Mouse (Mus musculus): ENCODE data around the gene Syne4. TPM values are rescaled to one million over a fixed set of nuclear protein-coding genes. Genes with fewer than 3 reads are reported as not detected.
A peak's percentile ranks its signal among the peaks of the same experiment; 100 is the strongest.

Syne4 gene
- polyA plus RNA-seq, 1 experiment from 2014 or later, result 9.3 TPM

- ATAC-seq (ENCODE audit: low FRiP score, low TSS enrichment) (peak; percentile 59), DNase-seq (peak; percentile 65)
- peak within 1 kb of the TSS; percentile 83 for H3K27ac ChIP-seq (replicated peaks; ENCODE audit: low read depth, low read length)
- peaks cover 12% of the 10 kb centered on the region; the same call in 1 of the 2 replicates for H3K4me1 ChIP-seq (ENCODE audit: control insufficient read depth, insufficient read depth, low read length)
- no peaks in the 10 kb centered on the region for H3K27me3 ChIP-seq (ENCODE audit: control insufficient read depth, insufficient read depth, low read length)
- no peaks in the 10 kb centered on the region; the same call in 1 of the 2 replicates for H3K36me3 ChIP-seq (ENCODE audit: control insufficient read depth, insufficient read depth, low read length)
- peak within 1 kb of the TSS; percentile 75 for H3K4me2 ChIP-seq (ENCODE audit: low read length)
- peak within 1 kb of the TSS; percentile 91 for H3K9ac ChIP-seq (replicated peaks; ENCODE audit: low read length)
- peaks cover 4% of the 10 kb centered on the region; the same call in 1 of the 2 replicates for H3K9me3 ChIP-seq (ENCODE audit: control insufficient read depth, low read length)
- peak within 1 kb of the TSS; percentile 84 for H3K4me3 ChIP-seq (replicated peaks; ENCODE audit: low read depth, low read length)
- under 1% methylated on average over 63 of the region's 63 CpGs for WGBS
These were observed 7.1 kb downstream of the Syne4 start, which contains the start of gene E130208F15Rik for GRCm38 (mm10) chr7:30321539-30322284. E130208F15Rik (plus strand) TSS chr7:30321740.

- Histone ChIP-seq H3K27ac (replicated peaks; ENCODE audit: low read depth, low read length) (peak overlapping the region; percentile 83), H3K9ac (replicated peaks; ENCODE audit: low read length) (peak overlapping the region; percentile 91), H3K36me3 (ENCODE audit: control insufficient read depth, insufficient read depth, low read length) (no peaks in the 10 kb centered on the region; the same call in 1 of the 2 replicates), H3K9me3 (ENCODE audit: control insufficient read depth, low read length) (peaks cover 4% of the 10 kb centered on the region; the same call in 1 of the 2 replicates), H3K27me3 (ENCODE audit: control insufficient read depth, insufficient read depth, low read length) (no peaks in the 10 kb centered on the region), H3K4me1 (ENCODE audit: control insufficient read depth, insufficient read depth, low read length) (peaks cover 12% of the 10 kb centered on the region; the same call in 1 of the 2 replicates), H3K4me2 (ENCODE audit: low read length) (peak overlapping the region; percentile 75), H3K4me3 (replicated peaks; ENCODE audit: low read depth, low read length) (peak overlapping the region; percentile 84)
- WGBS, result 1% methylated on average over 20 of the region's 20 CpGs
- peak; percentile 99 for ATAC-seq (ENCODE audit: low FRiP score, low TSS enrichment)
- DNase-seq, result peak; percentile 97
These were observed 7.7 kb downstream of the Syne4 start for GRCm38 (mm10) chr7:30322285-30322667.

GRCm38 (mm10) chr7:30322865-30323264, 8.3 kb downstream of the Syne4 start:
- H3K27ac ChIP-seq (replicated peaks; ENCODE audit: low read depth, low read length), result no peak overlapping the region
- DNase-seq, result no peak
- 27% methylated on average over 6 of the region's 6 CpGs for WGBS

GRCm38 (mm10) chr7:30323795-30324194, 9.2 kb downstream of the Syne4 start, which contains the start of gene Sdhaf1:
Sdhaf1 (minus strand) TSS chr7:30323895.
- WGBS, result 79% methylated on average over 3 of the region's 3 CpGs
- H3K27ac ChIP-seq (replicated peaks; ENCODE audit: low read depth, low read length), result no peak within 1 kb of the TSS
- H3K9me3 ChIP-seq (ENCODE audit: control insufficient read depth, low read length), result peaks cover 4% of the 10 kb centered on the region; the same call in 1 of the 2 replicates
- DNase-seq, result no peak
- no peak within 1 kb of the TSS; the same call in 1 of the 2 replicates for H3K9ac ChIP-seq (replicated peaks; ENCODE audit: low read length)
- peak within 1 kb of the TSS; percentile 84 for H3K4me3 ChIP-seq (replicated peaks; ENCODE audit: low read depth, low read length)
- ATAC-seq (ENCODE audit: low FRiP score, low TSS enrichment), result no peak
- peak within 1 kb of the TSS; percentile 75 for H3K4me2 ChIP-seq (ENCODE audit: low read length)
- H3K4me1 ChIP-seq (ENCODE audit: control insufficient read depth, insufficient read depth, low read length), result peaks cover 12% of the 10 kb centered on the region; the same call in 1 of the 2 replicates
- H3K36me3 ChIP-seq (ENCODE audit: control insufficient read depth, insufficient read depth, low read length), result no peaks in the 10 kb centered on the region; the same call in 1 of the 2 replicates
- H3K27me3 ChIP-seq (ENCODE audit: control insufficient read depth, insufficient read depth, low read length), result no peaks in the 10 kb centered on the region

More at GRCm38 (mm10) chr7:30322865-30323264, 8.3 kb downstream of the Syne4 start:
- peaks cover 4% of the 10 kb centered on the region; the same call in 1 of the 2 replicates for H3K9me3 ChIP-seq (ENCODE audit: control insufficient read depth, low read length)
- peaks cover 12% of the 10 kb centered on the region; the same call in 1 of the 2 replicates for H3K4me1 ChIP-seq (ENCODE audit: control insufficient read depth, insufficient read depth, low read length)
- peak overlapping the region; percentile 84 for H3K4me3 ChIP-seq (replicated peaks; ENCODE audit: low read depth, low read length)
- no peaks in the 10 kb centered on the region; the same call in 1 of the 2 replicates for H3K36me3 ChIP-seq (ENCODE audit: control insufficient read depth, insufficient read depth, low read length)
- H3K9ac ChIP-seq (replicated peaks; ENCODE audit: low read length), result peak overlapping the region; percentile 36; the same call in 1 of the 2 replicates
- no peak for ATAC-seq (ENCODE audit: low FRiP score, low TSS enrichment)
- H3K4me2 ChIP-seq (ENCODE audit: low read length), result peak overlapping the region; percentile 75
- no peaks in the 10 kb centered on the region for H3K27me3 ChIP-seq (ENCODE audit: control insufficient read depth, insufficient read depth, low read length)

GRCm38 (mm10) chr7:30324300-30324944, 9.8 kb downstream of the Syne4 start:
- Histone ChIP-seq H3K9me3 (ENCODE audit: control insufficient read depth, low read length) (peaks cover 4% of the 10 kb centered on the region; the same call in 1 of the 2 replicates), H3K27me3 (ENCODE audit: control insufficient read depth, insufficient read depth, low read length) (no peaks in the 10 kb centered on the region), H3K36me3 (ENCODE audit: control insufficient read depth, insufficient read depth, low read length) (no peaks in the 10 kb centered on the region), H3K27ac (replicated peaks; ENCODE audit: low read depth, low read length) (no peak overlapping the region), H3K4me1 (ENCODE audit: control insufficient read depth, insufficient read depth, low read length) (peaks cover 12% of the 10 kb centered on the region; the same call in 1 of the 2 replicates), H3K9ac (replicated peaks; ENCODE audit: low read length) (no peak overlapping the region), H3K4me2 (ENCODE audit: low read length) (no peak overlapping the region), H3K4me3 (replicated peaks; ENCODE audit: low read depth, low read length) (no peak overlapping the region)
- WGBS, result 81% methylated on average over 5 of the region's 5 CpGs
- DNase-seq, result no peak
- no peak for ATAC-seq (ENCODE audit: low FRiP score, low TSS enrichment)

- H3K36me3 ChIP-seq (ENCODE audit: control insufficient read depth, insufficient read depth, low read length), result no peaks in the 10 kb centered on the region
- H3K27me3 ChIP-seq (ENCODE audit: control insufficient read depth, insufficient read depth, low read length), result no peaks in the 10 kb centered on the region
- DNase-seq (peak; percentile 41), ATAC-seq (ENCODE audit: low FRiP score, low TSS enrichment) (no peak)
- H3K4me3 ChIP-seq (replicated peaks; ENCODE audit: low read depth, low read length), result no peak overlapping the region
- H3K4me1 ChIP-seq (ENCODE audit: control insufficient read depth, insufficient read depth, low read length), result peaks cover 12% of the 10 kb centered on the region; the same call in 1 of the 2 replicates
- WGBS, result 35% methylated on average over 2 of the region's 2 CpGs
- H3K4me2 ChIP-seq (ENCODE audit: low read length), result no peak overlapping the region
- H3K9ac ChIP-seq (replicated peaks; ENCODE audit: low read length), result no peak overlapping the region
- peaks cover 4% of the 10 kb centered on the region; the same call in 1 of the 2 replicates for H3K9me3 ChIP-seq (ENCODE audit: control insufficient read depth, low read length)
- no peak overlapping the region for H3K27ac ChIP-seq (replicated peaks; ENCODE audit: low read depth, low read length)
These were observed 10.8 kb downstream of the Syne4 start for GRCm38 (mm10) chr7:30325364-30325763.

- peaks cover 7% of the 10 kb centered on the region; the same call in 1 of the 2 replicates for H3K4me1 ChIP-seq (ENCODE audit: control insufficient read depth, insufficient read depth, low read length)
- no peak overlapping the region for H3K4me2 ChIP-seq (ENCODE audit: low read length)
- H3K4me3 ChIP-seq (replicated peaks; ENCODE audit: low read depth, low read length), result no peak overlapping the region
- no peak for DNase-seq
- H3K9ac ChIP-seq (replicated peaks; ENCODE audit: low read length), result no peak overlapping the region
- H3K27me3 ChIP-seq (ENCODE audit: control insufficient read depth, insufficient read depth, low read length), result no peaks in the 10 kb centered on the region
- no peak for ATAC-seq (ENCODE audit: low FRiP score, low TSS enrichment)
- no peaks in the 10 kb centered on the region for H3K36me3 ChIP-seq (ENCODE audit: control insufficient read depth, insufficient read depth, low read length)
- H3K27ac ChIP-seq (replicated peaks; ENCODE audit: low read depth, low read length), result no peak overlapping the region
- H3K9me3 ChIP-seq (ENCODE audit: control insufficient read depth, low read length), result peaks cover 4% of the 10 kb centered on the region; the same call in 1 of the 2 replicates
These were observed 11.8 kb downstream of the Syne4 start for GRCm38 (mm10) chr7:30326427-30326826.

GRCm38 (mm10) chr7:30327140-30327539, 12.5 kb downstream of the Syne4 start:
- DNase-seq, result peak; percentile 28
- no peak for ATAC-seq (ENCODE audit: low FRiP score, low TSS enrichment)
- H3K27ac ChIP-seq (replicated peaks; ENCODE audit: low read depth, low read length), result no peak overlapping the region
- 54% methylated on average over 15 of the region's 15 CpGs for WGBS
- peaks cover 4% of the 10 kb centered on the region; the same call in 1 of the 2 replicates for H3K9me3 ChIP-seq (ENCODE audit: control insufficient read depth, low read length)
- H3K9ac ChIP-seq (replicated peaks; ENCODE audit: low read length), result no peak overlapping the region
- H3K4me3 ChIP-seq (replicated peaks; ENCODE audit: low read depth, low read length), result no peak overlapping the region
- no peaks in the 10 kb centered on the region for H3K27me3 ChIP-seq (ENCODE audit: control insufficient read depth, insufficient read depth, low read length)
- H3K4me2 ChIP-seq (ENCODE audit: low read length), result no peak overlapping the region
- H3K36me3 ChIP-seq (ENCODE audit: control insufficient read depth, insufficient read depth, low read length), result no peaks in the 10 kb centered on the region
- peaks cover 5% of the 10 kb centered on the region; the same call in 1 of the 2 replicates for H3K4me1 ChIP-seq (ENCODE audit: control insufficient read depth, insufficient read depth, low read length)

Measured in midbrain, embryonic 14.5 days (tissue).